Mouse (Mus musculus): ENCODE data around the gene Bptf.
"Not testable (repeated sequence)": the region's sequence is repeated elsewhere in the genome, so short reads cannot be mapped to it uniquely, and the experiment has no call there.

Bptf gene

GRCm38 (mm10) chr11:106985979-106986604 is 145.8 kb downstream of the Bptf start:
- DNase-seq (ENCODE audit: low spot score in 2 of 2) = not testable (repeated sequence)

All from urinary bladder, postnatal 4 days (tissue).